Mouse (Mus musculus) heart, postnatal 0 days (tissue): Measurements from ENCODE around the gene Il5. TPM values are rescaled to one million over a fixed set of nuclear protein-coding genes. Genes with fewer than 3 reads are reported as not detected.

ENCODE experiments used
- ATAC-seq: fragments of 200-750 bp; cut with Nextera tagmentation; 2 replicates; pipeline ENCODE4 v1.8.0; 2017; ENCODE audit warnings: low read depth, moderate number of reproducible peaks, moderate library complexity; ENCODE audit not compliant: insufficient read depth
- DNase-seq: peaks from one replicate; pipeline ENCODE4 v3.0.0-alpha.2; 2016; ENCODE audit warnings: low spot score
- H3K27ac ChIP-seq: fragments of 300-500 bp; sonication (generic); 2 replicates; pipeline ENCODE4 v1.5.1; 2014; ENCODE audit warnings: low read depth, mild to moderate bottlenecking
- H3K27me3 ChIP-seq: fragments of 300-500 bp; sonication (generic); 2 replicates; pipeline ENCODE4 v1.6.1; 2014; ENCODE audit warnings: low read length, mixed read lengths; ENCODE audit not compliant: control insufficient read depth, insufficient read depth
- H3K36me3 ChIP-seq: fragments of 300-500 bp; sonication (generic); replicated peaks from 2 replicates; pipeline ENCODE4 v1.6.1; 2014; ENCODE audit warnings: low read length, mixed read lengths; ENCODE audit not compliant: control insufficient read depth, insufficient read depth
- H3K4me1 ChIP-seq: fragments of 300-500 bp; sonication (generic); 2 replicates; pipeline ENCODE4 v1.6.1; 2014; ENCODE audit warnings: antibody characterized with exemption; ENCODE audit not compliant: control insufficient read depth, insufficient read depth
- H3K4me2 ChIP-seq: fragments of 300-500 bp; sonication (generic); 2 replicates; pipeline ENCODE4 v1.6.1; 2014; ENCODE audit warnings: low read depth, mild to moderate bottlenecking, low read length, moderate library complexity
- H3K4me3 ChIP-seq: fragments of 300-500 bp; sonication (generic); 2 replicates; pipeline ENCODE4 v1.5.1; 2014; ENCODE audit warnings: low read depth, low read length
- H3K9ac ChIP-seq: fragments of 300-500 bp; sonication (generic); replicated peaks from 2 replicates; pipeline ENCODE4 v1.6.1; 2014; ENCODE audit warnings: low read depth, low read length, mixed read lengths
- H3K9me3 ChIP-seq: fragments of 300-500 bp; sonication (generic); replicated peaks from 2 replicates; pipeline ENCODE4 v1.6.1; 2016; ENCODE audit warnings: low read length; ENCODE audit not compliant: control insufficient read depth
- CTCF ChIP-seq: IDR thresholded peaks from 2 replicates; pipeline ENCODE4 v1.5.1; 2016; ENCODE audit warnings: antibody characterized with exemption, control low read depth, low read depth
- EP300 ChIP-seq: IDR thresholded peaks from 2 replicates; pipeline ENCODE4 v1.6.1; 2016; ENCODE audit warnings: antibody characterized with exemption, low read depth
- WGBS: fragments of 180-500 bp; shearing (Covaris S2); extraction: QIAGEN DNeasy Blood & Tissue Kit; methylation state at CpG from one replicate; pipeline ENCODE4 v1.1.7; 2014; 5-methylcytosine and 5-hydroxymethylcytosine counted together
- microRNA-seq: library from miRNA; unstranded; fragments of <30 nt; microRNA quantifications from one replicate; pipeline ENCODE4, GENCODE M21; 2016
- polyA plus RNA-seq: library from polyadenylated mRNA; unstranded; fragments of >200 nt; fragmentation: Nextera tagmentation; extraction: Ambion mirVana; gene quantifications from 2 replicates; pipeline ENCODE4 v1.2.1, GENCODE M21; 2015
- total RNA-seq: library from RNA; depleted of rRNA; stranded (reverse); fragments of >200 nt; gene quantifications from 2 replicates; pipeline ENCODE4 v1.2.3, GENCODE M21; 2014; ENCODE audit warnings: low replicate concordance; rRNA removed

The Il5 gene
- total and polyA plus RNA-seq, 2 experiments from 2014 or later = 0.07 TPM; not detected in 1

DNA sequence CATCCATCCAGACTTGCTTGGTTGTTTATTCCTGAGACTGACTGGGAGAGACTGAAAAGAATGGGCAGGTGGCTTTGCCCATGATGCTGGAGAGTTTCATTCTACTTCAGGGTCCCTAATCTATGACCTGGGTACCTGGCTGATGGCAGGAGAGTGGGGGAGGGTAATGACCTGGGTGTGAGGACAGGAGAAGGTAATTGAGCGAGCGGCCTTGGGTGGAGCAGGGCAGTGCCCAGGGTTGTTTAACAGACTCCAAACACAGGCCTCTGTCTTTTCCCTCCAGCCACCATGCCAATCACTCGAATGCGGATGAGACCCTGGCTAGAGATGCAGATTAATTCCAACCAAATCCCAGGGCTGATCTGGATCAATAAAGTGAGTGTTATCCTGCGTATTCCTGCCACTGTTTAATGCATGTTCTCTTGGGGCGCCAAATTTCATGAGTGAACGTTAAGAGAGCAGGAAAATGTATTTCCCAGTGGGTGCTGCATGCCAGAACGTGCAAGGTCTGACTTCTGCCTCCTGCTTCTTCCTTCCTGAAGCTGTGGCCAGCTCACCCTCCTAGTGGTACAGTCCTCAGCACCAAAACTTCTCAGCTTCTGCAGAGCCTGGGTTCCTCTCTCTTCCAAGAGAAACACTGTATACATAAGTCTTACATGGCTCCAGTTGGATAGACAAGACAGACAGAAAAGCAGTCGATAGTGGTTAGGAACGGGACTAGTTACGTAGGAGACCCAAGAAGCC, 50.6 kb downstream of the Il5 start:
- Histone ChIP-seq H3K36me3 (peaks cover 39% of the 10 kb centered on the region), H3K27ac (no peak overlapping the region), H3K4me1 (no peaks in the 10 kb centered on the region), H3K27me3 (no peaks in the 10 kb centered on the region), H3K4me2 (peak overlapping the region; percentile 84), H3K9me3 (no peaks in the 10 kb centered on the region), H3K4me3 (peak overlapping the region; percentile 83), H3K9ac (peak overlapping the region; percentile 82; the same call in 1 of the 2 replicates)
- ATAC-seq (no peak), DNase-seq (no peak)
- 82% methylated on average over 11 of the region's 11 CpGs for WGBS
- no peak for TF ChIP-seq CTCF
- no peak for TF ChIP-seq EP300

DNA sequence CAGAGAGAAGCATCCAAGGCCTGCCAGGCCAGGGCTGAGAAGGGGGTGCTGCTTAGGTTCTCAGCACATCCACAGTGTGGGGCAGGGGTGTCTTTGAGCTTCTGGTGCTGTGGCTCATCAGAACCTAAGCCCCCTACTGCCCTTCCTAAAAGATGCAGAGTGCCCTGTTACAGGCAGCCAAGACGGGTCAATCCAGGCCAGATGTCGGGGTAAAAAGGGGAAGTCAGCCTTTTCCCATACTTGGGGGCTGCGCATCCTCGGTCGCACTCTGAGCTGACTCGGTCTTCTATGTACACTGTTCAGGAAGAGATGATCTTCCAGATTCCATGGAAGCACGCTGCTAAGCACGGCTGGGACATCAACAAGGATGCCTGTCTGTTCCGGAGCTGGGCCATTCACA, 51.9 kb downstream of the Il5 start:
- DNase-seq (no peak), ATAC-seq (no peak)
- Histone ChIP-seq H3K4me3 (no peak overlapping the region), H3K36me3 (peaks cover 50% of the 10 kb centered on the region), H3K4me2 (no peak overlapping the region), H3K27me3 (no peaks in the 10 kb centered on the region), H3K4me1 (no peaks in the 10 kb centered on the region), H3K9ac (no peak overlapping the region), H3K9me3 (no peaks in the 10 kb centered on the region), H3K27ac (no peak overlapping the region)
- TF ChIP-seq EP300 (no peak), CTCF (no peak)
- 83% methylated on average over 9 of the region's 9 CpGs for WGBS

DNA sequence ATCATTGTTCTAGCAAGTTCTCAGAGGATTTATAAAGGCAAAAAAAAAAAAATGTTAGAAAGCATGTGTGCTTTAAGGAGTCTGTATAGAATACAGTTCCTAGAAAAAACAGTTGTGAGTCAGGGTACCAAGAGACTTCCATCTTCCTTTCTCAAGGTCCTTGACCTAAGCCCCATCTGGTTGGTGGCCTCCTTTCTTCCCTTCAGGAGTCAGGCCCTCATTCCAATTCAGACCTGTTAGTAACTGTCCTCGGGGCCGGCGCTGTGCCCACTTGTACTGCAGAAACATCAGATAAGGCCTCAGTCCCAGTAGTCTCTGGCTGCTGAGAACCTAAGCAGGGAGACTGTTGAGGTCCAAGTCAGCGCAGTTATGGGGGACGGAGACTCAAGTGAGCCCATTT, 52.5 kb downstream of the Il5 start, which contains the start of gene Gm17334:
Gm17334 (minus strand) TSS at position 101 of the 400 bp plus-strand sequence.
- Histone ChIP-seq H3K27ac (no peak within 1 kb of the TSS), H3K27me3 (no peaks in the 10 kb centered on the region), H3K4me3 (no peak within 1 kb of the TSS), H3K9me3 (no peaks in the 10 kb centered on the region), H3K9ac (no peak within 1 kb of the TSS), H3K4me2 (no peak within 1 kb of the TSS), H3K4me1 (no peaks in the 10 kb centered on the region), H3K36me3 (peaks cover 50% of the 10 kb centered on the region)
- DNase-seq = no peak
- WGBS = 77% methylated on average over 5 of the region's 5 CpGs
- ATAC-seq = no peak
- TF ChIP-seq CTCF (no peak), EP300 (no peak)

GRCm38 (mm10) chr11:53773641-53774360, 53.2 kb downstream of the Il5 start:
- Histone ChIP-seq H3K27ac (no peak overlapping the region), H3K4me1 (no peaks in the 10 kb centered on the region), H3K4me2 (no peak overlapping the region), H3K27me3 (no peaks in the 10 kb centered on the region), H3K36me3 (peaks cover 50% of the 10 kb centered on the region), H3K9me3 (no peaks in the 10 kb centered on the region), H3K9ac (no peak overlapping the region), H3K4me3 (no peak overlapping the region)
- no peak for ATAC-seq
- TF ChIP-seq EP300 = no peak
- no peak for TF ChIP-seq CTCF
- no peak for DNase-seq
- WGBS = 87% methylated on average over 16 of the region's 16 CpGs

Small RNAs within 50 kb of the gene (microRNA-seq; reads per million reads assigned to microRNA genes)
- gene Mir7671 = not detected

Other genes with a start within 250 kb of the Il5 start
- gene Gm9945, start 240.6 kb upstream of the Il5 start, total RNA-seq = not detected in 2 replicates
- not detected in 2 replicates for gene Gm9945, start 240.6 kb upstream of the Il5 start, polyA plus RNA-seq
- not detected in 2 replicates for gene Sowaha, start 240.5 kb upstream of the Il5 start, total RNA-seq
- 0.04 and 0.08 TPM in 2 replicates for gene Sowaha, start 240.5 kb upstream of the Il5 start, polyA plus RNA-seq
- 47.1 and 55.8 TPM in 2 replicates for gene Sept8, start 201.5 kb upstream of the Il5 start, total RNA-seq
- gene Sept8, start 201.5 kb upstream of the Il5 start, polyA plus RNA-seq = 10.3 and 11.5 TPM in 2 replicates
- gene Kif3a, start 153.4 kb upstream of the Il5 start, total RNA-seq = 6.1 and 17.5 TPM in 2 replicates
- 23.7 and 24.3 TPM in 2 replicates for gene Kif3a, start 153.4 kb upstream of the Il5 start, polyA plus RNA-seq
- not detected in 2 replicates for gene Il4, start 102.1 kb upstream of the Il5 start, total RNA-seq
- 0.30 TPM in 1 of 2 replicates, not detected in the other for gene Il4, start 102.1 kb upstream of the Il5 start, polyA plus RNA-seq
- not detected in 2 replicates for gene Il13, start 86.1 kb upstream of the Il5 start, total RNA-seq
- not detected in 2 replicates for gene Il13, start 86.1 kb upstream of the Il5 start, polyA plus RNA-seq
- 4.6 and 5.9 TPM in 2 replicates for gene Rad50, start 13.5 kb upstream of the Il5 start, total RNA-seq
- gene Rad50, start 13.5 kb upstream of the Il5 start, polyA plus RNA-seq = 13.5 and 14.9 TPM in 2 replicates
- gene Irf1, start 49.2 kb downstream of the Il5 start, total RNA-seq = 4.6 and 9.1 TPM in 2 replicates
- 9.4 and 9.6 TPM in 2 replicates for gene Irf1, start 49.2 kb downstream of the Il5 start, polyA plus RNA-seq
- gene Gm17334, start 52.4 kb downstream of the Il5 start, total RNA-seq = not detected in 2 replicates
- gene Gm17334, start 52.4 kb downstream of the Il5 start, polyA plus RNA-seq = not detected in 2 replicates
- not detected in 2 replicates for gene Gm12216, start 138.5 kb downstream of the Il5 start, total RNA-seq
- gene Gm12216, start 138.5 kb downstream of the Il5 start, polyA plus RNA-seq = 1.2 and 1.6 TPM in 2 replicates
- 14.5 and 15.6 TPM in 2 replicates for gene Slc22a5, start 170.9 kb downstream of the Il5 start, total RNA-seq
- gene Slc22a5, start 170.9 kb downstream of the Il5 start, polyA plus RNA-seq = 13.3 and 14.5 TPM in 2 replicates